Mouse (Mus musculus) forebrain, embryonic 16.5 days (tissue): ENCODE measurements around the gene Nt5dc2. TPM values are rescaled to one million over a fixed set of nuclear protein-coding genes. Genes with fewer than 3 reads are reported as not detected.

Source experiments
- ATAC-seq: fragments of 200-750 bp; cut with Nextera tagmentation; 2 replicates; pipeline ENCODE4 v1.8.0; 2017; ENCODE audit warnings: mild to moderate bottlenecking, moderate library complexity
- H3K27ac ChIP-seq: fragments of 300-500 bp; sonication (generic); 2 replicates; pipeline ENCODE4 v1.5.1; 2014; ENCODE audit warnings: low read length, control low read depth
- H3K27me3 ChIP-seq: fragments of 300-500 bp; sonication (generic); replicated peaks from 2 replicates; pipeline ENCODE4 v1.6.1; 2014; ENCODE audit warnings: low read length; ENCODE audit not compliant: control insufficient read depth, insufficient read depth
- H3K36me3 ChIP-seq: fragments of 300-500 bp; sonication (generic); 2 replicates; pipeline ENCODE4 v1.6.1; 2014; ENCODE audit not compliant: control insufficient read depth, insufficient read depth
- H3K4me1 ChIP-seq: fragments of 300-500 bp; sonication (generic); replicated peaks from 2 replicates; pipeline ENCODE4 v1.6.1; 2014; ENCODE audit warnings: low read length; ENCODE audit not compliant: control insufficient read depth, insufficient read depth
- H3K4me2 ChIP-seq: fragments of 300-500 bp; sonication (generic); 2 replicates; pipeline ENCODE4 v1.6.1; 2014; ENCODE audit warnings: mild to moderate bottlenecking, low read length, control low read depth
- H3K4me3 ChIP-seq: fragments of 300-500 bp; sonication (generic); replicated peaks from 2 replicates; pipeline ENCODE4 v1.5.1; 2014; ENCODE audit warnings: mild to moderate bottlenecking, low read length, control low read depth
- H3K9ac ChIP-seq: fragments of 300-500 bp; sonication (generic); replicated peaks from 2 replicates; pipeline ENCODE4 v1.6.1; 2014; ENCODE audit warnings: low read depth, low read length, control low read depth
- H3K9me3 ChIP-seq: fragments of 300-500 bp; sonication (generic); 2 replicates; pipeline ENCODE4 v1.6.1; 2016; ENCODE audit warnings: low read length; ENCODE audit not compliant: control insufficient read depth
- WGBS: fragments of 180-500 bp; shearing (Covaris S2); extraction: QIAGEN DNeasy Blood & Tissue Kit; methylation state at CpG from one replicate; pipeline ENCODE4 v1.1.7; 2014; 5-methylcytosine and 5-hydroxymethylcytosine counted together
- polyA plus RNA-seq: library from polyadenylated mRNA; unstranded; fragments of >200 nt; fragmentation: Nextera tagmentation; extraction: Ambion mirVana; gene quantifications from 2 replicates; pipeline ENCODE4 v1.2.1, GENCODE M21; 2015

The Nt5dc2 gene
- polyA plus RNA-seq: 146 and 165 TPM in 2 replicates

DNA sequence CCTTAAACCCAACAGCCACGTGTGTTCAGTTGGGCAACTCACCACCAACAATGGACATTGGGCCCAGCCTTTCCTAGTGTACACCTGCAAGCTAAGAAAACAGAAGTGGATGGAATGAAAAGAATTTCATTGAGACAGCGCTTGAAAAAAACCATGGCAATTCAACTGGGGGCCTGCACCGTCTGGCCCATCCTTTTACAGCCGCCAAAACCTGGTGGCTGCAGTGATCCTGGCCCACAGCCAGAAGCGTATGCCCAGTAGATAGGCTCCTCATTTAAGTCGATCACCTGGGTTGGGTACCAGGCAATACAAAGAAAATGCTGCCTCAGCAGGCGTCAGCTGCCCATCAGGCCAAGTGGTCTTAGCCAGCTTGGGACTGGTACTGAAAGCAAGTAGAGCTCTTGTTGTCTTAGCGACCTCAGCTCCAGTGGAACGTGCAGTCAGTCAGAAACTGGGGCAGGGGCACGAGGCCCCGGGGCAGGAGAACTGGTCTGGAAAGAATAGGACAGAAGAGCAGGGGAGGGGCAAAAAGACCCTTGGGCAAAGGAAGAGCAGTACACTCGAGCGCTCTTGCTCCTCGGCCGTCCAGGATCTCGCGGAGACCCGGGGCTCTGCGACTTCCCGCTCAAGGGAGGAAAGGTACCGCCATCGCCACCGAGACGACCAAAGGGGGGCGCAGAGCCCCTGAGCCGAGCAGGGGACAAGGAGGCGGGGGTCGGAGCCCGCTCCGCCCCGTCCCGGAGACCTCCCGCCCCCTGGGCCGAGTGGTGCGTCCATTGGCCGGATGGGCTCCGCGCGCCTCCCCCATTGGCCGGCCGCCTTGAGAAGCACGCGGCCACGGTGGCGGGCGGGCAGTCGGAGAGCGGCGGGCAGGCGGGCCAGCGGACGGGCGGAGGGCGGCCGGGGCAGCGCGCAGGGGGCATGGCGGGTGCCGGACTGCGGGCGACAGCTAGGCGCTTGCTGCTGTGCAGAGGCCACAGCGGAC lies at the start of gene Nt5dc2:
Nt5dc2 (plus strand) TSS at position 818 of the 985 bp plus-strand sequence.
- H3K4me2 ChIP-seq: peak within 1 kb of the TSS; percentile 56
- peak within 1 kb of the TSS; percentile 49 for H3K27ac ChIP-seq
- H3K4me1 ChIP-seq: peaks cover 61% of the 10 kb centered on the region
- no peaks in the 10 kb centered on the region for H3K27me3 ChIP-seq
- no peaks in the 10 kb centered on the region for H3K36me3 ChIP-seq
- peak within 1 kb of the TSS; percentile 68 for H3K4me3 ChIP-seq
- H3K9ac ChIP-seq: peak within 1 kb of the TSS; percentile 77
- WGBS: 3% methylated on average over 52 of the region's 63 CpGs
- H3K9me3 ChIP-seq: no peaks in the 10 kb centered on the region
- peak; percentile 61 for ATAC-seq

DNA sequence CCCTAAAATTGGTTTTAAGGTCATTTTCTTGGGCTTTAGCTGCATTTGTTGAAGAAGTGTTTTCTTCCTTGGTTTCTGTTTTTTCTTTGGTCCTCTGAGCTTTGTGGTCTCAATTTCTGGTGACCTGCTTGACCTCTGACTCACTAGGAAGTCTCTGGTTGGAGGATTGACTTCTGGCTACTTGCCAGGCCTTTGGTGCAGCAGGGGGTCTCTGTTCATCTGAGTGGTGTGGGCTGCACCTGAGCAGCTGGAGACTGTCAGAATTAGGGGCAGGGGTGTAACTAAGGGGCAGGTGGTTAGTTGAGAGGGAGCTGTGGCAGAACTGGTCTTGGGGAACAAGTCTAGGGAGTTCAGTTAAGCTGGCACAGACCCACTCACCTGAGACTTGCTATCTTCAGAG lies 49.7 kb upstream of the Nt5dc2 start:
- Histone ChIP-seq H3K27me3 (no peaks in the 10 kb centered on the region), H3K9me3 (no peaks in the 10 kb centered on the region), H3K36me3 (peaks cover 18% of the 10 kb centered on the region), H3K4me3 (no peak overlapping the region), H3K27ac (no peak overlapping the region), H3K9ac (no peak overlapping the region), H3K4me2 (no peak overlapping the region), H3K4me1 (no peaks in the 10 kb centered on the region)
- no peak for ATAC-seq

DNA sequence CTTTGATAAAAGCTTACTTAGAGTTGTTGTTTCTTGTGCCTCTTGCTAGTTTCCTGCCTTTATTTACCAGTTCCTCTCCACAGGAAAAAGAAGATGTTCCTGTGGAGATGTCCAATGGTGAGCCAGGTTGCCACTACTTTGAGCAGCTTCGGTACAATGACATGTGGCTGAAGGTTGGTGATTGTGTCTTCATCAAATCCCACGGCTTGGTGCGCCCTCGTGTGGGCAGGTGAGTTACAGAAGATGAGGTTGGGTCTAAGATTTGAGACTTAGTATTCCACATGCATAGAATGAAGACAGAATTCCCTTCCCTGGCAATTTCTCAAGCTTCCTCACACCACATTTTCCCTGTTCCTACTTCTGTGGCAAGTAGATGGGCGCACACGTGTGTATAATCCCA lies 43.4 kb upstream of the Nt5dc2 start:
- Histone ChIP-seq H3K27me3 (no peaks in the 10 kb centered on the region), H3K4me1 (no peaks in the 10 kb centered on the region), H3K9ac (no peak overlapping the region), H3K27ac (no peak overlapping the region), H3K9me3 (no peaks in the 10 kb centered on the region), H3K4me2 (no peak overlapping the region), H3K4me3 (no peak overlapping the region), H3K36me3 (peaks cover 47% of the 10 kb centered on the region)
- ATAC-seq: no peak
- WGBS: 83% methylated on average over 6 of the region's 6 CpGs

DNA sequence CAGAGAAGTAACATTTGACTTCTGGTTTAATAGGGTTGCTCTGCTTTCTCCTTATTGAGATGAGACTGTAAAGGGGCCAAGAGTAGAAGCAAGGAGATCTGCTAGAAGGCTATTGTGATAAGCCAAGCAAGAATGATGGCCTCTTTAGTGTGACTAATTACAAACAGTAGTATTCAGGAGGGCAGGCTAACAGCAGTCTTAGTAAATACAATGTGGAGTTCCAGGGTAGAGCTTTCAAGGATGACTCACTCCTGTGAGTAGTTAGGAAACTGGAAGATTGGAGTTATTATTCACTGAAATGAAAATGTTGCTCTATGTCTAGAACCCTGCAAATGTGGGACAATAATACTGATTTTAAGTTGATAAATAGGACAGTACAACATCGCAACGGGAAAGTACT lies 42.3 kb upstream of the Nt5dc2 start:
- H3K4me2 ChIP-seq: no peak overlapping the region
- no peaks in the 10 kb centered on the region for H3K4me1 ChIP-seq
- no peaks in the 10 kb centered on the region for H3K27me3 ChIP-seq
- H3K4me3 ChIP-seq: no peak overlapping the region
- H3K36me3 ChIP-seq: peaks cover 51% of the 10 kb centered on the region
- H3K9me3 ChIP-seq: no peaks in the 10 kb centered on the region
- 95% methylated on average over 2 of the region's 2 CpGs for WGBS
- no peak overlapping the region for H3K9ac ChIP-seq
- no peak overlapping the region for H3K27ac ChIP-seq
- ATAC-seq: no peak

DNA sequence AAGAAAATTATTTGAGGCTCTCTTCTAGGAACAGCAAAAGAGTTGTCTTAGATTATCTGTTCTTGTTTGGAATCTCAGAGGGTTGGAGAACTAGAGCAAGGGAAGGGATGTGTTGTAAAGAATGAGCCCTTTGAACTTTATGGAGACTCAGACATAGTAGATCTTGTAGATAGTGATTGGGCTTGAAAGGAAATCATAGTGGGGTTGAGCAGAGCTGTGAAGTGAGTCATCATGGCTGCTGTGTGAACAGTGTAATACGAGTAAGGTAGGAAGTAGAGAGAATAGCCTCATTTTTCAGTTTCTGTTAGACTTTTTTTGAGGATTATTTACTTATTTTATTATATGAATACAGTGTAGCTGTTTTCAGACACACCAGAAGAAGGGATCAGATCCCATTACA lies 40.9 kb upstream of the Nt5dc2 start:
- 89% methylated on average over 1 of the region's 1 CpGs for WGBS
- Histone ChIP-seq H3K36me3 (peaks cover 48% of the 10 kb centered on the region), H3K4me1 (no peaks in the 10 kb centered on the region), H3K4me3 (no peak overlapping the region), H3K4me2 (no peak overlapping the region), H3K9ac (no peak overlapping the region), H3K27me3 (no peaks in the 10 kb centered on the region), H3K27ac (no peak overlapping the region), H3K9me3 (no peaks in the 10 kb centered on the region)
- no peak for ATAC-seq

DNA sequence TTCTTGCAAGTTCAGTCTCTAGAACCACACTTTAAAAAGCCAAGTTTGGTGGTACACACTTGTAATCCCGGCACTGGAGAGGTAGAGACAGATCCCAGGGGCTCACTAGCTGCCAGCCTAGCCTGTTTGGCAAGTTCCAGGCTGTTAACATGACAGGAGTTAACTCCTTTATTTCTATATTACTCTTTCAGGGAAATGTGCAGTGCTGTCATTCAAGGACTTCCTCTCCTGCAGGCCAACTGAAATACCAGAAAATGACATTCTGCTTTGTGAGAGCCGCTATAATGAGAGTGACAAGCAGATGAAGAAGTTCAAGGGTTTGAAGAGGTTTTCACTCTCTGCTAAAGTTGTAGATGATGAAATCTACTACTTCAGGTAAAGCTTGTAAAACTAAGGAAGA lies 25.7 kb upstream of the Nt5dc2 start:
- H3K36me3 ChIP-seq: peaks cover 33% of the 10 kb centered on the region
- H3K4me2 ChIP-seq: no peak overlapping the region

DNA sequence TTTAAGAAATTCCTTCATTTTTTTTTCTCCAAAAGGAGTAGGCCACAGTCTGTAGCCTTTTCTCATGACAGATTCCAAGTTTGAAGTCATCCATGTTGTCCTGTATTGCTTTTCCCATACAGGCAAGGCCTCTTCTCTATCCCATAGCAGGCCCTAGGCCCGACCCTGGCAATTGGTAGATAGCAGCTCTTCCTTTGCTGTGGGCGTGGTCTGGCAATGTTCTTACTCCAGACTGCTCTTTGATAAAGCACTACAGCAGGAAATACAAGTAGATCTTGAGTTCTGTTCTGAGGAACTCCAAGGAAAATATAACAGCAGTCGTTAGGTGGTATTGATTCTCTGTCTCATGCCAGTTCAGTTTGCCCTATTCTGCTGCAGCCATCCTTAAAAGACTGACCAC lies 20.2 kb upstream of the Nt5dc2 start:
- H3K27me3 ChIP-seq: no peaks in the 10 kb centered on the region
- H3K9me3 ChIP-seq: no peaks in the 10 kb centered on the region
- ATAC-seq: no peak
- no peak overlapping the region for H3K27ac ChIP-seq
- no peak overlapping the region for H3K4me3 ChIP-seq
- 81% methylated on average over 3 of the region's 3 CpGs for WGBS
- H3K4me1 ChIP-seq: no peaks in the 10 kb centered on the region
- H3K36me3 ChIP-seq: peaks cover 30% of the 10 kb centered on the region
- H3K4me2 ChIP-seq: no peak overlapping the region
- H3K9ac ChIP-seq: no peak overlapping the region

More for the DNA sequence above, 25.7 kb upstream of the Nt5dc2 start:
- no peak for ATAC-seq
- H3K4me1 ChIP-seq: no peaks in the 10 kb centered on the region
- no peaks in the 10 kb centered on the region for H3K9me3 ChIP-seq
- H3K27me3 ChIP-seq: no peaks in the 10 kb centered on the region
- H3K4me3 ChIP-seq: no peak overlapping the region
- WGBS: 94% methylated on average over 2 of the region's 2 CpGs
- no peak overlapping the region for H3K9ac ChIP-seq
- H3K27ac ChIP-seq: no peak overlapping the region

DNA sequence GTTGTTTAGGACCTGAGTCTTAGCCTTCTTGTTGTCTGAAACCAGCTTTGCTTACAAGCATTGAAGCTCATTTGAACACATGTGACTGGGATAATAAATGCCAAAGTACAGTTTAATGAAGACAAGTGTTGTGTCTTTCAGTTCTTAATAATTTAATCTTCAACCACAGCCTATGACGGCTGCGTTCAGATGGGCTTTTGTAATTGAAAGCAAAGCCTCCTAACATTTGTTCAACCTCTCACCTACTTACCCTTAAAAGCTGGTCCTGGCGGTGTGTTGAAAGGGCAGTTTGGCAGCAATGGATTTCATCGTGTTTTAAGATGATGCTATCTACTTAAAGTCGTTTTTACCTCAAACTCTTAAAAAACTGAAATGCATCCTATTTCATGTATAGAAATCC lies 18.7 kb upstream of the Nt5dc2 start:
- H3K9ac ChIP-seq: no peak overlapping the region
- H3K4me1 ChIP-seq: no peaks in the 10 kb centered on the region
- H3K4me3 ChIP-seq: no peak overlapping the region
- H3K27me3 ChIP-seq: no peaks in the 10 kb centered on the region
- no peak overlapping the region for H3K27ac ChIP-seq
- ATAC-seq: no peak
- WGBS: 83% methylated on average over 5 of the region's 5 CpGs
- no peaks in the 10 kb centered on the region for H3K9me3 ChIP-seq
- peaks cover 23% of the 10 kb centered on the region for H3K36me3 ChIP-seq
- H3K4me2 ChIP-seq: no peak overlapping the region

DNA sequence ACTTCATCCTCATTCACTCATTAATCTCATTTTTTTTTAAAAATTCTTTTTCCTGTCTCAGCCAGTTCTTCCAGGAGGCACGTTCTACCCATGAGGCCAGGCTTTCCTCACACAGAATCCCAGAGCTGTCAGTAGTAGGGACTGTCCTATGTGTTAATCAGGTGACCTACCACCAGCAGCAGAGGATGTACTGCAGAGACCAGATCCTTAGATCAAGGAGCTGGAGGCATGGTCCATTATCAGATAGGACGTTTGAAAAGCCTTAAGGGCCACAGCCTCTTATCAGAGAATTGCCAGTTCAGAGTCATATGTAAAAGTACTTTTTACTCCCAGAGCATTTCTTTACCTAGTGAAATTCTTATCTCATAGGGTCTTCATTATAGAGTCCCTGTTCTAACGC lies 16.8 kb upstream of the Nt5dc2 start:
- Histone ChIP-seq H3K27me3 (no peaks in the 10 kb centered on the region), H3K4me1 (no peaks in the 10 kb centered on the region), H3K9ac (no peak overlapping the region), H3K36me3 (peaks cover 26% of the 10 kb centered on the region), H3K27ac (no peak overlapping the region), H3K4me2 (no peak overlapping the region), H3K4me3 (no peak overlapping the region), H3K9me3 (no peaks in the 10 kb centered on the region)
- no peak for ATAC-seq
- 84% methylated on average over 3 of the region's 3 CpGs for WGBS
